Mouse (Mus musculus) intestine, postnatal 0 days (tissue): ENCODE measurements around the gene Grin2b. TPM values are rescaled to one million over a fixed set of nuclear protein-coding genes. Genes with fewer than 3 reads are reported as not detected.

Source experiments
- ATAC-seq: fragments of 200-750 bp; cut with Nextera tagmentation; 2 replicates; pipeline ENCODE4 v1.8.0; 2017; ENCODE audit warnings: mild to moderate bottlenecking, moderate TSS enrichment, moderate library complexity
- H3K27ac ChIP-seq: fragments of 300-500 bp; sonication (generic); 2 replicates; pipeline ENCODE4 v1.5.1; 2014; ENCODE audit warnings: mild to moderate bottlenecking, low read depth, low read length, moderate library complexity
- H3K27me3 ChIP-seq: fragments of 300-500 bp; sonication (generic); replicated peaks from 2 replicates; pipeline ENCODE4 v1.6.1; 2014; ENCODE audit warnings: low read length, mixed read lengths; ENCODE audit not compliant: control insufficient read depth, insufficient read depth
- H3K36me3 ChIP-seq: fragments of 300-500 bp; sonication (generic); 2 replicates; pipeline ENCODE4 v1.6.1; 2014; ENCODE audit warnings: mild to moderate bottlenecking, moderate library complexity; ENCODE audit not compliant: control insufficient read depth, insufficient read depth
- H3K4me1 ChIP-seq: fragments of 300-500 bp; sonication (generic); replicated peaks from 2 replicates; pipeline ENCODE4 v1.6.1; 2014; ENCODE audit warnings: antibody characterized with exemption, low read length, mixed read lengths; ENCODE audit not compliant: control insufficient read depth, insufficient read depth
- H3K4me2 ChIP-seq: fragments of 300-500 bp; sonication (generic); replicated peaks from 2 replicates; pipeline ENCODE4 v1.6.1; 2014; ENCODE audit warnings: low read depth, mild to moderate bottlenecking, moderate library complexity
- H3K4me3 ChIP-seq: fragments of 300-500 bp; sonication (generic); 2 replicates; pipeline ENCODE4 v1.5.1; 2014; ENCODE audit warnings: low read depth, low read length
- H3K9ac ChIP-seq: fragments of 300-500 bp; sonication (generic); 2 replicates; pipeline ENCODE4 v1.6.1; 2014; ENCODE audit warnings: mild to moderate bottlenecking, low read depth, low read length
- H3K9me3 ChIP-seq: fragments of 300-500 bp; sonication (generic); 2 replicates; pipeline ENCODE4 v1.6.1; 2016; ENCODE audit warnings: mixed run types; ENCODE audit not compliant: control insufficient read depth
- CTCF ChIP-seq: sonication (generic); IDR thresholded peaks from 2 replicates; pipeline ENCODE4 v1.5.1; 2016; ENCODE audit warnings: low read depth, mild to moderate bottlenecking, control low read depth, antibody characterized with exemption, moderate library complexity
- WGBS: fragments of 180-500 bp; shearing (Covaris S2); extraction: QIAGEN DNeasy Blood & Tissue Kit; methylation state at CpG from one replicate; pipeline ENCODE4 v1.1.7; 2014; 5-methylcytosine and 5-hydroxymethylcytosine counted together
- polyA plus RNA-seq: library from polyadenylated mRNA; unstranded; fragments of >200 nt; fragmentation: Nextera tagmentation; extraction: Ambion mirVana; gene quantifications from 2 replicates; pipeline ENCODE4 v1.2.1, GENCODE M21; 2015

Gene Grin2b
- polyA plus RNA-seq, 1 experiment from 2014 or later: not detected

DNA sequence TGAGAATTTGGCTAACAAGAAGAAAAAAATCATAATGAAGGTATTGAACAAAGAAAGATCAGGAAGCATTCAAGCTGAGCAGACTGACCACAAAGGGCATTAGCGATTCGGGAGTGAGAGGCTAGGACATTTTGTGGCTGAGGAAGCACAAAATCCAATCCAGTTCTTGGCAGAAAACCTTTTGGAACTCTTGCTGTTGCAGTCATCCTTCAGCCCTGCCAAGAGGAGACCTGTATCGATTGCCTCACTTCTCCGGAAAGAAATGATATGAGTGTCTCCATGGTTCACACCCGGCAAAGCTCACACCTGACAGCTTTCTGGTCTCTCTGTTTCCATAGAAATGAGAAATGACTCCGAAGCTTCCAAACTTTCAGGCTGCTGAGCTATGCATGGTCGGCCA lies 127.2 kb downstream of the Grin2b start:
- no peak for ATAC-seq
- Histone ChIP-seq H3K9ac (no peak overlapping the region), H3K4me2 (no peak overlapping the region), H3K4me1 (no peaks in the 10 kb centered on the region), H3K36me3 (no peaks in the 10 kb centered on the region), H3K9me3 (no peaks in the 10 kb centered on the region), H3K27ac (no peak overlapping the region), H3K27me3 (no peaks in the 10 kb centered on the region), H3K4me3 (no peak overlapping the region)
- no peak for TF ChIP-seq CTCF
- WGBS: 75% methylated on average over 7 of the region's 7 CpGs

DNA sequence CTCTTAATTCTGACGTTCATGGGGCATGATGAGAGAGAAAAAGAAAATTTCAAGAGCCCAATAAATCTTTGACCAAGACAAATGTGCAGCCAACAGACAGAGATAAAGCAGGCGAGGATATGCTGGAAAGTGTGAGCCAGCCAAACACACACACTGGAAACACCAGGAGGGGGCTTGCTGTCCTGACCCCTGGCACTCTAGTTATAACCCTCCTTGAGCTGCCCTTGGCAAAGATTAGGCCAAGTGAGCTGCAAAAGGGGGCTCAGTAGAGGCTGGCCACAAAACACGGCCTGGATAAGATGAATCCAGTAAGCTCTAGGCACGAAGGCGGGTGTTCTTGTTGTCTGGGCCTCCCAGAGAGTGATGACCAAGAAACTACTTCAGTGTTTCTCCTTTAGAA lies 128.8 kb downstream of the Grin2b start:
- 77% methylated on average over 5 of the region's 5 CpGs for WGBS
- TF ChIP-seq CTCF: no peak
- H3K4me2 ChIP-seq: no peak overlapping the region
- H3K27ac ChIP-seq: no peak overlapping the region
- H3K27me3 ChIP-seq: no peaks in the 10 kb centered on the region
- no peak overlapping the region for H3K4me3 ChIP-seq
- no peak overlapping the region for H3K9ac ChIP-seq
- no peak for ATAC-seq
- no peaks in the 10 kb centered on the region for H3K36me3 ChIP-seq
- H3K4me1 ChIP-seq: no peaks in the 10 kb centered on the region
- no peaks in the 10 kb centered on the region for H3K9me3 ChIP-seq

DNA sequence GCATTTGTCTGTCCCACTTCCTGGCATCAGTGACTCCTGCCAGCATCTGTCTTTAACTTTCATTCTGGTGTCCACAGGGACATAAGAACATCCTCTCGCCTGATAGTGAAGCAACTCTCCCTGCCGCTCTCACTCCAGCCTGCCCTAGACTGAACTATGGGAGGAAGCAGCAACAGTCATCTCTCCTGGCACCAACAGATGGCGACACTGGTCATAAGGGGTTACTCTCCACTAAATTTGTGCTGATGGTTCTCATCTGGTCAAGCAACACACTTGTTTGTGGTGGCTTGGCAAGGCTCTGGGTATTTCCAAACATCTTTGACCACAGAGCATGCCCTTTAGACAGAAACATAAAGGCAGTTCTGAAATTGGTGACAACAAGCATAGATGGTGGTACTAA lies 130.9 kb downstream of the Grin2b start:
- Histone ChIP-seq H3K9ac (no peak overlapping the region), H3K27ac (no peak overlapping the region), H3K4me2 (no peak overlapping the region), H3K4me3 (no peak overlapping the region), H3K9me3 (no peaks in the 10 kb centered on the region), H3K36me3 (no peaks in the 10 kb centered on the region), H3K27me3 (no peaks in the 10 kb centered on the region), H3K4me1 (no peaks in the 10 kb centered on the region)
- WGBS: 75% methylated on average over 3 of the region's 3 CpGs
- TF ChIP-seq CTCF: peak; percentile 21; the same call in 1 of the 2 replicates
- no peak for ATAC-seq

DNA sequence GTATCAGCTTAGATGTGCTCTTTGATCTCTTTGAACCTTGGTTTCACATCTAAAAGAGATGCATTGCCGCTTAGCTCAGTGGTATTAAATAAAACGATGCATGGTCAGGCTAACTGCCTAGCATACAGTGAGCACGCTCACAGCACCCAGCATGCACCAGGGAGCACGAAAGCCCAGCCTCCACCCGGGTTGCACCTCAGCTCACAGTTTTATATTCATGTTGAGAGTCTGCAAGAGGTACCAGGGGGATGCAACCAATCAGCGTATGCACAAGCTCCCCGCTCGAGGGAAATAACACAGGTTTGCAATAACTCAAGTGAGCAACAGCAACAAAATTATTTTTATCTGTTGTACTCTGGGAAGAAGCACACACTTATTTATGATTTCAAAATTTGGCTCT lies 131.5 kb downstream of the Grin2b start:
- 85% methylated on average over 8 of the region's 8 CpGs for WGBS
- Histone ChIP-seq H3K36me3 (no peaks in the 10 kb centered on the region), H3K27ac (no peak overlapping the region), H3K4me1 (no peaks in the 10 kb centered on the region), H3K9me3 (no peaks in the 10 kb centered on the region), H3K27me3 (no peaks in the 10 kb centered on the region), H3K4me3 (no peak overlapping the region), H3K9ac (no peak overlapping the region), H3K4me2 (no peak overlapping the region)
- TF ChIP-seq CTCF: no peak
- no peak for ATAC-seq

DNA sequence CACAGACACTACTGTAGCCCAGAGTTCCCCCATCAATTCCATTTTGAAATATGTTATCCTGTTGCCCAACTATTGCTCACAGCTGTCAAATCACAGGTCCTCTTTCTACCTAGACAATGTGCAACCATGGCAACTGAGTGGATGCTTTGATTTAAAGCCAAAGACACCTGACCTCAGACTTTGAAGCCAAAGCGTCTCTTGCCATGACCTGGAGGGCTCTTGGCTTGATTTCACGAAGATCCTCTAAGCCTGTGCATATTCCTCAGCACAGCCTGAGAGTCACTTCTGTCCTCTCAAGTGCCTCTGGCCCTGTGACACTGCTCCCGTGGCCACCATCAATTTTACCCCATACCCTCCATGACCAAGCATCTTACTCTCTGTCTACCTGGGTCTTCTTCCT lies 132.4 kb downstream of the Grin2b start:
- no peak for TF ChIP-seq CTCF
- Histone ChIP-seq H3K27me3 (no peaks in the 10 kb centered on the region), H3K9me3 (no peaks in the 10 kb centered on the region), H3K4me3 (no peak overlapping the region), H3K4me2 (no peak overlapping the region), H3K27ac (no peak overlapping the region), H3K4me1 (no peaks in the 10 kb centered on the region), H3K9ac (no peak overlapping the region), H3K36me3 (no peaks in the 10 kb centered on the region)
- WGBS: 78% methylated on average over 3 of the region's 3 CpGs
- no peak for ATAC-seq

DNA sequence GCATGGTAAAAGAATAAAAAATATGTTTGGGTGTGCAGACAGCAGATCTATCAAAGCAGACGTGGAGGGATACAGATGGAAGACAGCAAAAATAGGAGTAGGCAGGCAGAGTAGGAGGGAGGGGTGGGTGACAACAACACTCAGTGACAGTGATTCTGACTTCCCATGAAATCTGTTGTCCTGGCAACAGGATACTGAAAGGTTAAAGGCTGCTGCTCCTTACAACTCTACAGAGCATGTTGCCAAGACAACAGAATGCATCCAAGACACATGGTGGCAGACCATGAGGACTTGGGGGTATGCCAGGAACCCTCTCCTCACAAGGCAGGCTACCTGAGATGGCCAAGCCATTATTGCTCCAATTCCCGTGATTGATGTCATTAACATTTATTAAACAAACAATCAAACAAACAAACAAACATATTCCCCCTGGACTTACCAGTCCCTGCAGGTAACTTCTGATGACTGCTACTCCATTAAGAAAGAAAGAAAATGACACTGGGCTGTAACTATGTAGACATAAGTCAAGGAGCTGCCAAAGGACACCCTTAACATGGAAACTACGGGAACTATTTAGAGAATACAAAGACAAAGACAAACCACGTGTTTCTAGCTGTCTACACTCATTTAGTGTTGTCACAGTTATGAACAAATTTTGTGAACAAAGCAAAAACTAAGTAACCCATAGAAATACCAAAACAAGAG lies 143.9 kb downstream of the Grin2b start:
- WGBS: 71% methylated on average over 4 of the region's 4 CpGs

More for the DNA sequence above, 143.9 kb downstream of the Grin2b start:
- Histone ChIP-seq H3K9me3 (no peaks in the 10 kb centered on the region), H3K27me3 (no peaks in the 10 kb centered on the region), H3K4me1 (no peaks in the 10 kb centered on the region), H3K9ac (no peak overlapping the region), H3K36me3 (no peaks in the 10 kb centered on the region), H3K27ac (no peak overlapping the region), H3K4me2 (no peak overlapping the region), H3K4me3 (no peak overlapping the region)
- no peak for ATAC-seq
- TF ChIP-seq CTCF: no peak
